ENCODE assay signal across 9 mouse cellular contexts in genomic region chr7:24082457-24083235, GRCm38 (mm10). TPM values are rescaled to one million over a fixed set of nuclear protein-coding genes. Genes with fewer than 3 reads are reported as not detected.
DNase-seq lines count a peak whose midpoint lies in the region; ATAC-seq lines count a peak whose summit lies in the region.
"Had no signal": no experiment of that assay in that cellular context is flagged by ENCODE, and none has a peak within 500 bp of the region (broad histone marks: within the 10 kb centered on the region; RNA-seq: fewer than 3 reads in every experiment).

No protein-coding gene starts in this region.

- whole genome bisulfite sequencing in intestine, embryonic 15.5 days = 38% methylated on average over 15 of the region's 15 CpGs
- 63% methylated on average over 15 of the region's 15 CpGs for WGBS in midbrain, embryonic 11.5 days

- peak; percentile 63 to 69 for DNase-seq in left cerebral cortex, adult 18-20 months (ENCODE audit: low spot score in 2 of 2)
- no peak for DNase-seq in left cerebral cortex, postnatal 10 days (ENCODE audit: extremely low spot score in 1 of 2, low spot score in 2 of 2)
- DNase-seq in NIH3T3 (ENCODE audit: low read depth) = peak; percentile 72
- DNase-seq in midbrain, embryonic 11.5 days (ENCODE audit: low spot score, missing footprints) = peak; percentile 83
- DNase-seq in urinary bladder, postnatal 14 days (ENCODE audit: low spot score) = no peak
- no peak for DNase-seq in gastrocnemius, postnatal 10 days

- H3K36me3 ChIP-seq in intestine, embryonic 15.5 days = no peaks in the 10 kb centered on the region
- H3K36me3 ChIP-seq in midbrain, embryonic 11.5 days (ENCODE audit: control insufficient read depth, insufficient read depth, low read length) = peaks cover 23% of the 10 kb centered on the region

- peak overlapping the region; percentile 83 for H3K4me2 ChIP-seq in intestine, embryonic 15.5 days (replicated peaks)
- peak overlapping the region; percentile 82 for H3K4me2 ChIP-seq in midbrain, embryonic 11.5 days

- peaks cover 9% of the 10 kb centered on the region for H3K4me1 ChIP-seq in intestine, embryonic 15.5 days (replicated peaks)
- H3K4me1 ChIP-seq in midbrain, embryonic 11.5 days (ENCODE audit: control insufficient read depth, insufficient read depth, low read length) = peaks cover 8% of the 10 kb centered on the region

- intact Hi-C loops in left cerebral cortex, postnatal 10 days (cut with DNase I) = no loop called here

- no peaks in the 10 kb centered on the region for H3K27me3 ChIP-seq in intestine, embryonic 15.5 days (replicated peaks)
- H3K27me3 ChIP-seq in midbrain, embryonic 11.5 days (ENCODE audit: control insufficient read depth, insufficient read depth, low read length) = no peaks in the 10 kb centered on the region

- H3K9me3 ChIP-seq in intestine, embryonic 15.5 days = no peaks in the 10 kb centered on the region
- peaks cover 19% of the 10 kb centered on the region; the same call in 1 of the 2 replicates for H3K9me3 ChIP-seq in midbrain, embryonic 11.5 days (ENCODE audit: control insufficient read depth, low read length)

- peak; percentile 52 for ATAC-seq in erythroblast, adult 5-6 weeks (replicated peaks; ENCODE audit: low FRiP score, poor library complexity, severe bottlenecking)
- ATAC-seq in intestine, embryonic 15.5 days = peak; percentile 52
- peak; percentile 28 for ATAC-seq in midbrain, embryonic 11.5 days (ENCODE audit: low FRiP score)

- peak overlapping the region; percentile 84 for H3K27ac ChIP-seq in intestine, embryonic 15.5 days
- no peak overlapping the region for H3K27ac ChIP-seq in midbrain, embryonic 11.5 days (ENCODE audit: low read depth, low read length)

- H3K9ac ChIP-seq in intestine, embryonic 15.5 days = peak overlapping the region; percentile 58
- H3K9ac ChIP-seq in midbrain, embryonic 11.5 days (ENCODE audit: low read length) = peak overlapping the region; percentile 79

- peak overlapping the region; percentile 70 for H3K4me3 ChIP-seq in intestine, embryonic 15.5 days (replicated peaks)
- H3K4me3 ChIP-seq in midbrain, embryonic 11.5 days (ENCODE audit: low read depth, low read length) = peak overlapping the region; percentile 77

RNA-seq across cellular contexts. Expression of gene Zfp180, which starts 0.9 kb away (rescaled TPM):
- 10 to 100 TPM; 61.0 to 67.4 TPM for total RNA-seq in left cerebral cortex, adult 18-20 months (2021)
- 10 to 100 TPM; 30.3 to 31.3 TPM for total RNA-seq in left cerebral cortex, postnatal 10 days (2021)
- 7.3 and 8.6 TPM in 2 replicates for total RNA-seq in erythroblast, adult 5-6 weeks (2015; ENCODE audit: low replicate concordance)
- 11.0 and 15.3 TPM in 2 replicates for total RNA-seq in erythroblast, adult 5-6 weeks (2017; ENCODE audit: low replicate concordance)
- 13.6 and 15.6 TPM in 2 replicates for polyA plus RNA-seq in intestine, embryonic 15.5 days (2015; fragmentation: Nextera tagmentation; extraction: Ambion mirVana)
- 34.1 and 36.5 TPM in 2 replicates for polyA plus RNA-seq in midbrain, embryonic 11.5 days (2014; fragmentation: Nextera tagmentation; extraction: Ambion mirVana)
- 1 to 10 TPM; 6.4 to 7.0 TPM for total RNA-seq in gastrocnemius, postnatal 10 days (2021)

RNA-seq across cellular contexts. Expression of gene Zfp112, which starts 29.5 kb away (rescaled TPM):
- total RNA-seq in left cerebral cortex, adult 18-20 months (2021) = 10 to 100 TPM; 11.2 to 11.8 TPM
- 1 to 10 TPM; 8.7 to 8.8 TPM for total RNA-seq in left cerebral cortex, postnatal 10 days (2021)
- not detected in 2 replicates for total RNA-seq in erythroblast, adult 5-6 weeks (2015; ENCODE audit: low replicate concordance)
- 0.14 and 1.0 TPM in 2 replicates for total RNA-seq in erythroblast, adult 5-6 weeks (2017; ENCODE audit: low replicate concordance)
- 4.8 and 6.4 TPM in 2 replicates for polyA plus RNA-seq in intestine, embryonic 15.5 days (2015; fragmentation: Nextera tagmentation; extraction: Ambion mirVana)
- polyA plus RNA-seq in midbrain, embryonic 11.5 days (2014; fragmentation: Nextera tagmentation; extraction: Ambion mirVana) = 4.1 and 4.3 TPM in 2 replicates
- 1 to 10 TPM; 2.8 to 4.1 TPM for total RNA-seq in gastrocnemius, postnatal 10 days (2021)

RNA-seq across cellular contexts. Expression of gene Vmn1r183, which starts 29.6 kb away (rescaled TPM):
- total RNA-seq in left cerebral cortex, adult 18-20 months (2021) = not detected
- not detected for total RNA-seq in left cerebral cortex, postnatal 10 days (2021)
- not detected in 2 replicates for total RNA-seq in erythroblast, adult 5-6 weeks (2015; ENCODE audit: low replicate concordance)
- total RNA-seq in erythroblast, adult 5-6 weeks (2017; ENCODE audit: low replicate concordance) = not detected in 2 replicates
- polyA plus RNA-seq in intestine, embryonic 15.5 days (2015; fragmentation: Nextera tagmentation; extraction: Ambion mirVana) = not detected in 2 replicates
- polyA plus RNA-seq in midbrain, embryonic 11.5 days (2014; fragmentation: Nextera tagmentation; extraction: Ambion mirVana) = not detected in 2 replicates
- not detected for total RNA-seq in gastrocnemius, postnatal 10 days (2021)
- total RNA-seq: layer of hippocampus, adult 18-20 months had no signal

RNA-seq across cellular contexts. Expression of gene Zfp235, which starts 51.3 kb away (rescaled TPM):
- total RNA-seq in left cerebral cortex, adult 18-20 months (2021) = 10 to 100 TPM; 22.2 to 22.8 TPM
- 10 to 100 TPM; 18.3 to 19.5 TPM for total RNA-seq in left cerebral cortex, postnatal 10 days (2021)
- total RNA-seq in erythroblast, adult 5-6 weeks (2015; ENCODE audit: low replicate concordance) = 0.19 and 1.9 TPM in 2 replicates
- total RNA-seq in erythroblast, adult 5-6 weeks (2017; ENCODE audit: low replicate concordance) = 1.4 TPM in 2 replicates
- 12.7 and 15.2 TPM in 2 replicates for polyA plus RNA-seq in intestine, embryonic 15.5 days (2015; fragmentation: Nextera tagmentation; extraction: Ambion mirVana)
- 13.5 and 16.6 TPM in 2 replicates for polyA plus RNA-seq in midbrain, embryonic 11.5 days (2014; fragmentation: Nextera tagmentation; extraction: Ambion mirVana)
- total RNA-seq in gastrocnemius, postnatal 10 days (2021) = 1 to 10 TPM; 5.1 to 7.5 TPM

Comparison
In these comparisons a context has a peak if more than half of its experiments do, and no peak if none do; other contexts are left out.
1. DNase-seq: peak in left cerebral cortex, adult 18-20 months (2 of 2), NIH3T3 (single experiment) and midbrain, embryonic 11.5 days (single experiment); none in left cerebral cortex, postnatal 10 days (0 of 2), urinary bladder, postnatal 14 days (single experiment) and gastrocnemius, postnatal 10 days (single experiment).
2. Peak in every context shown above with its lines, with median percentiles within 50 percentile points of each other: ATAC-seq.